Mouse (Mus musculus) layer of hippocampus, adult 9-10 months (tissue): ENCODE measurements around the gene Map6.
A peak's percentile ranks its signal among the peaks of the same experiment; 100 is the strongest.

Experiments used
- DNase-seq: peaks from one replicate; pipeline ENCODE4 v3.0.0; 2022; ENCODE audit warnings: low spot score

Map6 gene

DNA sequence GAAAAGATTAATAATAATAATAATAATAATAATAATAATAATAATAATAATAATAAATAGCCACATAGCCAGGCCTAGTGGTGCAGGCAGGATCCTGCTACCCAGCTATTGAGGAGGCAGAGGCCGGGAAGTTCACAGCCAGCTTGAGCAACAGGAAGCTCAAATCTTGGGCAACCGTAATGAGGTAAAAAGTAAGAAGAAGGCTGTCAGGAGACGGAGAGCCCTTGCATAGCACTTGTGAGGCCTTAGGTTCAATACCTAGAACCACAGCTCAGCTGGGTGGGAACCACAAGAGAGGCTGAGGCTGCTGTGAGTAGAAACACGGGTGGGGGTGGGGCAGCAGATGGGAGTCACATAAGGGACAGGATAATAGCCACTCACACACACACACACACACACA, 47.3 kb downstream of the Map6 start:
- DNase-seq, result no peak

DNA sequence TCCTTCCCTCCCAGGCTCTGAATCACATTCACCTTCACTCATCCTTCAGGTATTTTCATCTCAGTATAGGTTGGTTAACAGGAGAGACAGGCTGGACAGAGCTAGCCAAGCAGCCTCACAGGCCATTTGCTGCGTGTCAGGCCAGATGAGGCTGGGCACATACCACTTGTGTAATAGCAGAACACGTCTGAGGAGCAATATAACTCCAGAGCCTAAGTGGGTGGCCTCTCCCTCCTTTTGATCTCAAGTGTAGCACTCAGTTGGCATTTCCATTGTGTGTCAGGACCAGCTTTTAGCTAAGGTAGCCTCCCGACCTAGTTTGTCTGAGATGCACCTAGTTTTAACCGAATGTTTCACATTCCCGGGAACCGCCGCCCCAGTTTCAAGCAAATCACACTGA, 49.0 kb downstream of the Map6 start:
- no peak for DNase-seq

DNA sequence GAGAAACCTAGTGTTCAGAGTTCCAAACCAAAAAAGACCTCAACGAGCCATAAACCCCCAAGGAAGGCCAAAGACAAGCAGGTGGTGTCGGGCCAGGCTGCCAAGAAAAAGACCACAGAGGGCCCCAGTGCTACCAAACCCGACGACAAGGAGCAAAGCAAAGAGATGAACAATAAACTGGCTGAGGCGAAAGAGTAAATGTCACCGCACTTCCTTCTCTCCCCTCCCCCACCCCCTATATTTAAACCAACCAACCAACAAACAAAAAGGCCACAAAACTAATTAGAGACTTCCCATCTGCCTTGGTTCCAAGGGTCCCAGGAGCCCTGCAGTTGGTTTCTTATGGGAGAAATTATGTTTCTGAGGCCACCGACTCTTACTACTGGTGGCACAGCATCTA, 50.2 kb downstream of the Map6 start:
- no peak for DNase-seq

DNA sequence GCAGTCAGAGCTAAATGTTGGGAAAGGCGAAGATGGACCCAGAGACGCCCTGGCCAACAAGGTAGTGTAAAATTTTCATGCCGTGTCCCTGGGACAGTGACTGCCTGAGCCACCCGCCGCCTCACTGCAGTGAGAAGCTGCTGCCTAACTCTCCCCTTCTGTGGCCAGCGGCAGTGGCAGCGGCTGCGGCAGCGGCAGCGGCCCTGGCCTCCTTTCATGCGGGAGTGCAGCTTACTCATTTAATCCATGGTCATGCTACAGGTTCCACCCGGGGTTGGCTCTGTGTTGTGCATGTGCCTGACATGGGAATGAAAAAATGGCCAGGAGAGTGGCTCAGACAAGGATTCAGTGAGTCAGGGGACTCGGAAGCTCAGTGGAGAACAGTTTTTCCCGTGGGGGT, 53.3 kb downstream of the Map6 start:
- no peak for DNase-seq

DNA sequence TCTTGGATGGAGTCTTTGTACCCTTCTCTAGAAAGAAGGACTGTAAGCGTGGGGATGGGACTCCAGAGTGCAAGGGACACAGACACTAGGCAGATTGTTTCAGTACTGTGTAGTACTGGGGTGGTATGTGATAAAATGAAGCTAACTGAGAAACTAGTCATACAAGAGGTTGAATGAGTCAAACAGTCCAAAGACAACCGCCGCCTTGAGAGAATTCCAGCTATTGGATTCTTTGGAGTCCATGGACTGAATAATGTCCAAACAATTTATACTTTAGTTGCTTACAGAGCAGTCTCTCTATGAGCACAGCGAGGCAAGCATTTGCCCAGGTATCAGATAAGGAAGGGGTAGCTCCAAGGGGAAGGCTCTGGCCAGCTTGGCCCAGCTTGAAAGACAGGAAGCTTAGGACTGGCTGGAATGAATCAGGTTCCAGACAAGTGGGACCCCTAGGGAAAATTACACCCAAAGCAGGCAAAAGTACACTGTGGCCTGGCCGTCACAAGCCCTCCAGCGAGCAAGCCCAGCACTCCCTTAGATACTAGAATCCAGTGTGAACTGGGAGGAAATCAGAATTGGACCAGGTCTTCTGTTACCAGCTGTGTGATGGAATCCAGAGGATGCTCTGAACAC, 55.6 kb downstream of the Map6 start:
- no peak for DNase-seq

DNA sequence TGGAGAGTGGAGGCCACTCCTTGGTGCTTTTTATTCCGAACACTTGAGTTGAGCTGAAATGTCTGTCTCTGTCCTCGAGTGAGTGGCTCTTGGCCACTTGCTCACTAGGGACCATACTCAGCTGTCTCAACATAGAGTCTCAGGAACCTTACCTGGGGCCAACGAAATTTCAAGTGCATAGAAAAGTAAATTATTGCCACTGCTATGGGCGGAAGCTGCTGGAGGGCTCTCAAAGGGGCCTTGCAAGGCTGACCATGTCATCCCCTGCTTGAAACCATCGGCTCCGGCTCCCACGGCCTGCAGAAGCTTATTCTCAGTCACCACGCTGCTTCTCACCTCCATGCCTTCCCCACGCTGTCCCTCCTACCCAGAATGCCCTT, 56.1 kb downstream of the Map6 start:
- DNase-seq, result no peak

DNA sequence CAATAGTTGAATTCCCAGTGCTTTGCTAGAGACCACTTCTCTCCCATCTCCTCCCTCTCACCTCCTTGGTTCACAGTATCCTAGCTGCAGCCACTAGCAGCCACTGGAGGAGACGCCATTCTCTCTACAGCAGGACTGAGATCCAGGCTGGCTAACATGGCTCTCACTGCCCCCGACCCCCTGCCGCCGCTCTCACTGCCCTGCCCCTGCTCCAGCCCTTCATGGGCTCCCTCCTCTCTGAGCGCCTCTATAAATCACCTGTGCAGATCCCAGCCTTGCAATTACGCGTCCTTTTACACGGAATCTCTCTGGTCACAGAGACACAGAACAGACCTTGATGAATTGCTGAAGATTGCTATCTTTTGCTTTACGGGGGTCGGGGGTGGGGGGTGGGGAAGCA, 57.6 kb downstream of the Map6 start:
- no peak for DNase-seq

DNA sequence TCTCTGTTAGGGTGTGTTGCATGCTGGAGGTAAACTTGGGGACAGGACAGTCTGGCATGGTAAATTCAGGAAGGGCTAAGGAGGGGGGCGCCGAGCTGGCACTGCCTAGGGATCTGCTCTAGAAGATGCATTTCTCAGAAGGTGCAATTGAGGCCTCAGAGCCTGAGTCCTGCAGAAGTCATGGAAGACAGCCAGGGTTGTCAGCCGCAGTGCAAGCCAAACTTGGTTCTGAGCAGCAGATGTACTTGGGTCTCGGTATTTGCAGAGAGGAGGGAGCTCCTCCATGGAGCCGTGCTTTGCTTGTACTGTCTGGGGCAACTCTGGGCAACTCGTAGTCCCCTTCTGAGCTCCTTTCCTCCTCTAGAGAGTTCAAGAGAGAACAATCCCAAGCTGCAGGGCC, 58.9 kb downstream of the Map6 start:
- DNase-seq, result no peak

DNA sequence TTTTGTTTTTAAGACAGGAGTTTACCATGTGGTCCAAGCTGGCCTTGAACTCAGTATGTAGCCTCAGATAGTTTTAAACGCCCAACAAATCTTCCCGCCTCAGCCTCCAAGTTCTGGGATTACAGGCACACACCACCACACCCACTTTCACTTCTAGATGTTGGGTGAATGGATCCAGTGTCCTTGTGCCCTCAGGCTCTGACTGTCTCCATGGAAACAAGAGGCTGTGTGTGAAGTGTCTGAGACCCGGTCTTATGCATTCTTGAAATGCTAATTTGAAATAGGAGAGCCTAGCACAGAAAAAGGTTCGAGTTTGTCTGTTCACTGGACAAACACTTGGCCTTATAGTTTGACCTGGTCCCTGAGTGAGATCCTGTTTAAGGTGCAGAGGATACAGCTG, 61.6 kb downstream of the Map6 start:
- DNase-seq, result no peak

DNA sequence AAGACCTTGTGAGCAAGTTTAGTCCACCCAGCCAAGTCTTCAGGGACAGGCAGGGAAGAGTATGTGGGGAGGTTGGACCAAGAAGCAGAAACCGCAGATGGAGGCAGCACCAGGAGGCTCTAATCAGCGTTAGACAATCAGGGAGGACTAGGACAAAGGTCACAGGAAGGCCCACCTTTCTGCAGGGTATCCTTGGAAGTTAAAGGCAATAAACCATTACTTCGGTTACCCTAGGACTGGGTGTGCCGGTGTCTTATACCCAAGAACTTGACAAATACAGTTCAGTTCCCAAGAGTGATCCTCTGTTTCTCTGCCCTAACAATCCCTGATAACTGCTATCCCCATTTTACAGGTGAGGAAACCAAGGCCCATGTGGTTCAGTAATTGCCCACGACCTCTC, 62.8 kb downstream of the Map6 start:
- no peak for DNase-seq

DNA sequence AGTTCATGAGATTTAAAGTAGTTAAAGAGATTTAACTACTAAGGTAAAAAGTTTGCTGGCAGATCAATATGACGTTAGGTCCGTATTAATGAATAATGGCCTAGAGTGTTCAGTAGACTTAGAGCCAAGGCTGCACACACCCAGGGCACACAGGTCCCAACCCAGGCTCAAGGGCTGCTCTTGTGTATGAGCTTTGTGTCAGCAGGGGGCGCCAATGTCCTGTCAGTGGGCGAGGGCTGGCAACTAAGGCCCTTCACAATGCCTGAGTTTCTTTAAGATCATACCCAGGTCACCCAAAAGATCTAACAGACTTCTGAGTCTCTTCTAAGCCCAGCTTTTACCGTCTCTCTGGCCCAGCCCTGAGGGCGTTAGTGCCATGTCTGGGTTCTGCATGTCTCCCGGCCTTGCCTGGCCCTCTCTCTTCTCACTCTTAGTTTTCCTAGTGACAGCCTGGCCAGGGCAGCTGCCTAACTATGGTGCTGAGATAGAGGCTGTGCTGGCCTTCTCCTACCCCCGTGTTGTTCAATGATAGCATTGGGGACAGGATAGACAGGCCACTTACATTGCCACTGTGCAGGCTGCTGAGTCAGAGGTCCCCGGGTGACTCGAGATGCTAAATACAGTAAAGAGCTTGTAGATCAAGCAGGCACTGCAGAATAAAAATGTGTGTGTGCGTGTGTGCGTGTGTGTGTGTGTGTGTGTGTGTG, 65.7 kb downstream of the Map6 start:
- peak; percentile 52 for DNase-seq

DNA sequence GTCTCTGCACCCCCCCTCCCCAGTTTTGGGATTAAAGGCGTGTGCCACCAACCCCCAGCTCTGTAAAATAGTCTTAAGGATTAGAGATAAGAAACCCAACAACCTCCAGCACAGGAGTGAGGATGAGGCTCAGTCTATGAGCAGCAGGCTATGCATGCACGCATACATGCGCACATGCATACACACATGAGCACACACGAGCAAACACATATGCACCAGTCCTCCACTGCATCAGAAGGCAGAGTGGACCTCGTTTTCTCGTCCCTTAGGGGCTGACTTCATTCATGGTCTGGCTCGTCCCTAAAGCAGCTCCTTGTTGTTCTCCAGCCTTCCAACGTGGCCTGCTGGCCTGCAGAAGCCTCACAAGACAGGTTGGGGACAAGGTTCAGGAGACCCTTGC, 73.5 kb downstream of the Map6 start:
- DNase-seq, result no peak

DNA sequence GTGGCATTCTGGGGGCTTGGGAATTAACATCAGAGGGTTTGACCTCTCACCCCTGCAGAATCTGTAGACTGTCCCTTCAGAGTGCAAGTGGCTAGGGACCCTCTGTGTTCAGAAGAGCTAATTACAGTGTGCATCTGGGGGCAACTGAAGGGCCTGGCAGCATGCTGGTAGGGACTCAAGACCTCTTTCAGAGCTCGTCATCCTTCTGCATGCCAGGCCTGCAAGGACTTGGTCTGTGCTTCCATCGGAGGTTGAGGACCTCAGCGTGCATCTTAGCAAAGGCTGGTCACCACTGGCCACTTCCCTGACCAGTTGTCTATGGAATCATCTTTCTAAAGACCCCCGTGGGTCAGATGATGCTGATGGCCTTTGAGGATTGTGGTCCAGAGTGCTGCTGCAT, 76.3 kb downstream of the Map6 start:
- no peak for DNase-seq

DNA sequence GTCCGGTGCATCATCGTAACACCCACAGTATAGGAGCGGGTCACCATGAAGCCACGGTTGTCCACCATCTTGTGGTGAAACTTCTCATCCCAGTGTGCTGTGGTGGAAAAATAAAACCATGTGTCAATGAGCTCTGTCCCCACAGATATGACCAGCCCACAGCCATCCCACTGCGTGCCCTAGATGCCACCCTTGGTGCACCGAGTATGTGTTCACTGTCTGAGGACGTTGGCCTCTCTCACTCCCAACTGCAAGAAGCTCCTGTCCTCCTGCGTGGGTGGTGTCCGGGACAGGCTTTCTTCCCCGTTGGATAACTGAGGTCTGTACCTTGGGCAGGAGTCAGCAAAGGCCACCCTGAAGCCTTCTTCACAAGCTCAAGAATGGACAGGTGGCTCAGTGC, 80.0 kb downstream of the Map6 start:
- DNase-seq, result no peak

DNA sequence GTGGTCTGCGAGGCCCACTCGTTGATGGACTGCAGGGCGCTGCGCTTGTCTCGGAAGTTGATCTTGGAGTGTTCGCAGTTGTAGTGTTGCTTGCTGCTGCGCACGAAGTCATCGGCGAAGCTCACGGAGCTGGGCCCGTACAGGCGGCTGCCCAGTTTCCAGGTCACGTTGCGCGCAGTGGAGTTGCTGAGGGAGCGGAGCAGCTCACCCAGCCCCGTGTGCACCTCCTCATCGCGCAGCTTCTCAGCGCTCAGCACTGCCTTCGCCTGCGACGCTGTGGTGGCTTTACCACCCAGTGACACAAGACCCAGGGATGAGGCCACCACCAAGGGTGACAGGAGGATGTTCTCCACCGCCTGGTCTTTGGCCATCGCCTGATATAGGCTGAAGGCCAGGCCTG, 81.6 kb downstream of the Map6 start:
- no peak for DNase-seq

DNA sequence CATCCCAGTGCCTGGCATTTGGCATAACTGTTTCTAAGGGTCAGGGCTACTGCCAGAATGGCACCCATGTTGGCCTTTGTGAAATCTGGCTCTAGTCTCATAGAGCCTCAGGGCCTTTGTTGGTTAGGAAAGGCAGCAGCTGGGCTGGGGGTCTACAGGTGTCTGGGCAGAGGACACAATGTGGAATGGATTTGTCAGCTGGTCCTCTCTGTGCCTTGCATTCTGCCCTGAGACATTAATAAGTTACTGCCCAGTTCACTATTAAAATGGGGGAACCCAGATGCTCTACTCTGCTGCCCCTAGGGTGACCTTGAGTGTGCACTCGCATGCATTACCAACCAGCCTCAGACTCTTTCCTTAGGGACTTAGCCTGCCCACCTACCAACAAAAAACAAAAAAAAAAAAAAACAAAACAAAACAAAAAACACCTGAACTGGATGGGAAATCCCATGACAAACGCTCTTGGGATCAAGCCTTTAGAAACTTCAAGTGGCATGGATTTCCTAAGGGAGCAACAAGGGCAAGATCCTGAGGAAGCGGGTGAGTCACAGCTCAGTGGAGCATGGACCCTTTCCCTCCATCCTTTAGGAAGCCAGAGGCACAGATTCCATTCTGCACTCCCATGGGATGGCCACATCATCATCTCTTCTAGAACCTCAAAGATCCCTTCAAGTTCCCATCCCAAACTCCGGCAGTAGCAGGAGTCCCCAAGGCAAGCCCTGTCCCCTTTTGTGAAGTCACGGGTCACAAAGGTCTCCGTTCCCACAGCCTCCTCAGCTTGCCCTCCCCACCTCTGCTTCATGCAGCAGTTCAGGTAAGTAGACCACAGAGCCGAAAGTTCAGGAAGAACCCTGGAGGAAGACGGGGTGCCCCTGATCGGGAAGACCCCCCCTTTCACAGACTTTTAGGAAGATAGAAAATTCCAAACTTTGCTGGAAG, 82.8 kb downstream of the Map6 start:
- DNase-seq, result no peak

DNA sequence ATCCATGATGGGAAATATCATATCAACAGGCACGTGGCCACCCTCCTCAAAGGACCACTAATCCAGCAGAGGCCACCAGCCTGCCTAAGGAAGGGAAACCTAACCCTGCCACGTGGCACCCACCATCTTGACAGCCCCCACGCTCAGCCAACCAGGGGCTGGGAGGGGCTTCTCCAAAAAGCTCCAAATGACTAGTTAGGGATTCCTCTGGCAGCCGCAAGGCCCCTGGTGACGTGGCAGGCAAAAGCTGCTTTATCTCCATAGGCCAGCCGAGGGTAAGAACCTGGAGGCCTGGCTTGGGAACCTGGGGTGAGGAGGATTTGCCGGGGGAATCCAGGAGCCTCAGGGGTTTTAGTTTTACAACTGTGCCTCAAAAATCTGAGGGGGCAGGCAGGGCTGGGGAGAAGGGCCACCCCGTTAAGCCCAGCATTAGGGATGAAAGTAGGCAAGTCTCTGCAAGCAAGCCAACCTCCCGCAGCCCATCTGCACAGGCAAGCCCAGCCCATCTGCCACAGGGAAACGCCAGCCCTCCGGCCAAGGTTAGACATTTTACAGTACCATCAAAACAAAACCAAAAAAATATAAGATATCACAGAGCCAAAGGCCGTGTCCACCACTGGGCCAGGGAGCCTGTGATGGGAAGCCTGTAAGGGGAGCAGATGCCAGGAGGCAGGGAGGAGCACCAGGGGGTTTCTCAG, 84.0 kb downstream of the Map6 start:
- no peak for DNase-seq

DNA sequence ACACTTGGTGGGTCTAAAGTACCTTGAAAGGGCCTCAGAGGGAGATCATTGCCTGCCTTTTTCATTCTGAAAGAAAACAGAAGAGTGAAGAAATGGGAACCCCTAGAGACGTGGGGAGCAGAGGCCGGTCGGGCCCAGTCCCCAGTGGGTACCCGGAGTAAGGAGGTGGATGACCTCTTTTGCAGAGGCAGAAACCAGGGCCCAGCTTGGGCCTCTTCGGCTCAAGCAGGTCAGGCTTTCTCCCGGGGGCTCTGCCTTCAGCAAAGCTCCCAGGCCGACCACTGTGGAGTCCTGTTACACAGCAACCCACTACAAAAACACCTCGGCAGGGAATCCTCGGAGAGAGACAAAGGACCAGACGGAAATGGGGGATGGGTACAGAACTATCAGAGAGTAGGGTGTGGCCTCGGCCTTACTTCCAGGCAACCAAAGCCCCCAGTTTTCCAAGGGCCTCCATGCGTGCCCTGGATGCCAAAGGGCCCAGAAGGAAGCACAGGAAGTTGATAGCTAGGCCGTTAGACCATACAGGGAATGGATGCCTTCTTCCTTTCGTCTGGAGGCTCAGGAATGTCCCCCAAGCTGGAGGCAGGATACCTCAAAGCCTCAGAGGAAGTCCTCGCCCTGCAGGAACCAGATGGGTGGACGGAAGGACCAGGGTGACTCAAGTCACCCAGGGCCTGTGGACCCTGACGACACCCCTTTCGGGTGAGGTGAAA, 84.7 kb downstream of the Map6 start:
- no peak for DNase-seq

DNA sequence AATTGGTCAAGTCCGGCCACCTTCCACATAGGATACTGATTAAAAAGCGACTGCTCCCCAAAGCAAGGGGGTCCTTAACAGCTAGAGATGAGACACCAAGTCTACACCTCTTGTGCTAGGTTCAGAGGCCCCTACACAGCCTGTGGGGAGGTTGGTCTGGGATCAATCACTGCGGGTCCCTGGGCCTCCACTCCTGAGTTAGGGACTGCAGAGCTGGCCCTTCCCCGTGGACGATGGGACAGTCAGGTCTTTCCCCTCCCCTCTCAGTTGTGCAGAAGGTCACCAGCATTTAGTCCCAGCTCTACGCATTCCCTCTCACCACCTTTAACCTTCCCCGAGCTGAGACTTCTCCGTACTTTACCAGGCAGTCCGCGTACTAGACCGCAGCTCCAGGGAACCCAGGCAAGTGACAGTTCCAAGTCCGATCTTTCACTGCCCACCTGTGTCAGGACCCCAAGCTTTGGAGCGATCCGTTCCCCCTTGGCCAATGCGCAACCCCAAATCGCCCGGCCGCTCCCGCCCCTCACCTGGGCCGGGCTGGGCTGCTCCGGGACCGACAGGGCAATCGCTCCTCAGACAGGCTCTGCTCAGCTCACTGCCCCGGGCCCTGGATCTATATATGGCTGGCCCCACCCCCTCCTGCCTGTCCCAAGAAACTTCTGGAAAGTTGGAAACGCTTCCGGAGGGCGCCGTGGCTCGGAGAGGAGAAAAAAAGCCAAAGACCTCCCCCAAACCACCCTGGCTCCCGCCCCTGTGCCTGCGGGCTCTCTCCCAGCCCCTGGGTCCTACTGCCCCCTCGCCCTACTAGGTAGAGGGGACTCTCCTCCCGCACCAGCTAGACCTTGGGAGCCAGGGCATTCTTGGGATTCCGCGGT, 85.5 kb downstream of the Map6 start, which contains the start of gene Serpinh1:
Gene Serpinh1 (minus strand): TSS at position 714 of the 875 bp plus-strand sequence.
- no peak for DNase-seq

DNA sequence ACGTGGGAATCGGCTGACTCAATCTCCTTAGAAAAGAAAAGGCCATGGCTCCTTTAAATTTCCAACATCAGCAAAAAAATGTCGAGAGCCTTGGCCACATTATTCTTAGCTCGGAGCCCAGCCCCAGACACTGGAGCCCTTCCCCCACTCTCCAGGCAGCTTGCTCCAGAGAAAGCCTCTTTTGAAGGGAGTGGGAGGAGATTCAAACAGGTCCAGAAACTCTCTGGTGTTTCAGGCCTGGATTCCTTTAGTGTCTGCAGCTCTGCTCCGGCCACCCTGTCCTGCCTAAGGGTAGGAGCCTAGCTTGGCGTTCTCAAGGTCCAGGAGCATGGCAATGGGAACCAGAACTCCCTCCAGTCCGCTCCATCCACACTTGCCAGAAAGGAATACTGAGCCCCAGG, 88.5 kb downstream of the Map6 start:
- DNase-seq, result no peak
